Mouse (Mus musculus) regulatory T cell (primary cell): Measurements from ENCODE around the gene Prickle4.

Experiments used
- in situ Hi-C: fragments of 300-600 bp; cut with MboI, MseI; formaldehyde crosslinking; loops from one replicate; pipeline ENCODE4 v1.15.1; 2025; ENCODE audit warnings: high pct_unique_total_duplicates

Prickle4 gene

GRCm38 (mm10) chr17:47694503-47695336 lies at the start of gene Prickle4:
Prickle4 (minus strand) TSS chr17:47694736.
- in situ Hi-C loops = loop anchor here (5.0 kb wide), 2 partner anchors 57 to 187 kb away; partner anchors contain the start of gene Ccnd3

DNA sequence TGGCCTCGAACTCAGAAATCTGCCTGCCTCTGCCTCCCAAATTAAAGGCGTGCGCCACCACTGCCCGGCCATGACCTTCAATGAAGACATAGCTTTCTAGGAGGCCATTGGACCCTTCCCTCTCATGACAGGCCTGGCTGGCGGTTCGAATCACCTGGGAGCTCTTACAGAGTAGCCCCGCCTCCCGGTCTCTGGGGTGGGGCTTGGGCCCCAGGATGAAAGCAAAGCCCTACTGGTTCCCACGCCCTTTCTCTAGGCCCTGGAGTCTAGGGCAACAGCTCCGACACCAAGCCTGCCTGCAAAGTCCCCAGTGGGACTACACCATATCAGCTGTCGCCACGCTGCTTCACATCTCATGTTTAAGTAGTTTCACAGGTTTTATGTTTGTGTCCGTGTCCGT lies 49.5 kb upstream of the Prickle4 start:
- in situ Hi-C loops = no loop called here

DNA sequence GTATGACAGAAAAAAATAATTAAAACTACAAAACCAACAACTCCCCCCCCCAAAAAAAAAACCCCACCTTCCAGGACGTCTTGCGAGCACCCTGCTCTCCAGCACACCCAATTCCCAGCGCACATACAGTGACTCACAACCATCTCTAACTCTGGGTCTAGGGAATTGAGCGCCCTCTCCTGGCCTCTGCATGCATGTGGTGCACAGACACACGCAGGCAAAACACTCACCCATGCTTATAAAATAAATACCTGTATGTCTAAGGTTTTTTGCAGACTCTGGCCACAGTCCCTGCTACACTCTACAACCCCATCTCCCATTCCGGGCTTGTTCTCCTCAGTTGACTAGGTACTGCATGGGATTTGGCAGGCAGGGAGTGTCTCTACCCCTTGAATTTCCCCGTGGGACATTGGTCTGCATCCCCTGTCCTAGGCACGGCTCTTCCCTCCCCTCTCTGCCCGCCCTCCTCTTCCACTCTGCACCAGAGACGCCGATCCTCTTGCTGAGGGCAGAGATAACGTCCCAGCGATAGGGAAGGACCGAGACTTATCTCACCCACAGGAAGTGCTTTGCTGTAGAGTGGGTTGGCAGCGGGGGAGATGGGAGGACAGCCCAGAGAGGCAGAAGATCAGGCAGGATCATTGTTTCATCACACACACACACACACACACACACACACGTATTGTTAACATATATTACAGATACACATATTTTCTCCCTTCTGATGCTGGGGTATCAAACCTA lies 48.6 kb upstream of the Prickle4 start:
- in situ Hi-C loops = no loop called here

- in situ Hi-C loops = no loop called here
Measured at GRCm38 (mm10) chr17:47740186-47740585, 45.6 kb upstream of the Prickle4 start.

DNA sequence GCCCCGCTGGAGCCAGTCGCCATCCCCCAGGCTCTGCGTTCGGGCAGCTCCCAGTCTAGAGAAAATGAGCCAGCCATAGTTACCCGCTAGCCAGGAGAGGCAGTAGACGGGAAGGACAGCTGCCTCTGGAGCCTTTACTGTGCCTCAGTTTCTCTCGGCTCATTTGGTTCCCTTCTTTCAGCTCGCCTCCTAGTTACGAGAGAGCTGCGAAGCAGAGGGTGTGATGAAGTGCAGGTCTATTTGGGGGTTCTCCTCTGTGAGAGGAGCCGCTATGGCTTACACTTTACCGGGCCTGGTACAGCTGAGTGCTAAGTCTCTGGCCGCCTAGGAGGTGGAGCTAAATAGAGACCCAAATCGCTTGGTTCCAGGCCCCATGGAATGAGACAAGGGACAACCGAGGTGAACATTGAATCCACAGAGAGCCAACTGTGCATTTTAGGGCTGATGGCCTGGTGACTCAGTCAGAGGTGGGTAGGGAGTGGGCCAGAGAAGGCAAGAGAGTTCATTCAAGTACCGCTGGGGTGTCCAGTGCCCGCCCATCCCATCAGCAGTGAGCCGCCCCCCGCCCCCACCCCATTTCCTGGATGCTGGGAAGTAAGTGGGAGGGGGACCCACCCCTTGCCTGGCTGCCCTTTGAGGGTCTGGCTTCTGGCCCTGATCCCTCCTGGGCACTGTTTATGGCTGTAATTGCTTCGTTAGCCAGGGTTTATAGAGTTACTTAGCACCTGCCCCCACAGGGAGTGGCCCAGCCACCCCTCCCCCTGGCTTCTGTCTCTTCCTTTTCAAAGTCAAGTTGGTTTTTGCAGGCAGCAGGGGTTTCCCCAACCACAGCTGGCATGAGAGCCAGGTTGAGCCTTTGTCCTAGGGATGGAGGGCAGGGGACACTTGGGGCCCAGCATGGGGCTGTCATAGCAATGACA lies 44.6 kb upstream of the Prickle4 start:
- in situ Hi-C loops = no loop called here

- in situ Hi-C loops = no loop called here
Measured at GRCm38 (mm10) chr17:47738066-47738878, 43.7 kb upstream of the Prickle4 start.

GRCm38 (mm10) chr17:47737271-47738065 lies 42.9 kb upstream of the Prickle4 start:
- in situ Hi-C loops = no loop called here

DNA sequence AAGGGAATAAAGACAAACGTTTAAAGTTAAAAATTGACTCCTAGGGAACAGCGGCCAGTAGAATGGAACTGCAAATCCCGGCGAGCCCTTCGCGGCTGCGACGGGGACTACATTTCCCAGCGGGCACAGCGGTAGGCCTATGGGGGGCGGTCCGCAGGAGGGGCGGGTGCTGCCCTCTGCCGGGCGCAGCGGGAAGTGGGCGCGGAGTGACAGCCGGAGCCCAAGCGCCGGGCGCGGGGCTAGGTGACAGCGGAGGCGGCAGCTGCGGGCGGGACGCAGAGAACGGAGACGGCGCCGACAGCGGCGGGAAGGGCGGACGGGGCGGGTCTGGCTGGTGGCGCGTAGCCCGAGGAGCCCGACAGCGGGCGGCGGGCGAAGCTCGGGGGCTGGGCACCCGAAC lies 42.3 kb upstream of the Prickle4 start, which contains the start of gene Tfeb:
Tfeb (plus strand) TSS at position 175 of the 400 bp plus-strand sequence.
- in situ Hi-C loops = no loop called here

DNA sequence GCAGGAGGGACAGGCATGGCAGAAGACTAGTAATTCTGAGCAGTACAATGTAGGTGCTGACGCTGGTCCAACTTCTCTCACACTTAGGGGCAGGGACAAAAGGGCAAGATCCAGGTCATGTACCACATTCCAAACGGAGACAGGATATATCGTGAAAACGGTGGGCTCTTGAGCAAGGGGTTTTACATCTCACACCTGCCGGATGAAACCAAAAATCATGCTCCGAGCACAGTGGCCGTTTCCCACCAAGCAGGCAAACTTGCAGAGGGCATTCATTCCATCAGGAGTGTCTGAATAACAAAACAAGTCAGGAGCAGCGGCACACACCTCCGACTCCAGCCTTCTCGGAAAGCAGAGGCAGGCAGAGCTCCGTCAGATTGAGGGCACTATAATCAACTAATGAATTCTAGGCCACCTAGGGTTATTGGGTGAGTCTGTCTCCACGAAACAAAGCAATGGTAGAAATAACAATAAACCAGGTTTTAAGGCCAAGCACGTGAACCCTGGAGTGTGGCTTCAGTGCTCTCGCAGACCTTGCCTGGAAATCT lies 41.1 kb upstream of the Prickle4 start:
- in situ Hi-C loops = no loop called here

DNA sequence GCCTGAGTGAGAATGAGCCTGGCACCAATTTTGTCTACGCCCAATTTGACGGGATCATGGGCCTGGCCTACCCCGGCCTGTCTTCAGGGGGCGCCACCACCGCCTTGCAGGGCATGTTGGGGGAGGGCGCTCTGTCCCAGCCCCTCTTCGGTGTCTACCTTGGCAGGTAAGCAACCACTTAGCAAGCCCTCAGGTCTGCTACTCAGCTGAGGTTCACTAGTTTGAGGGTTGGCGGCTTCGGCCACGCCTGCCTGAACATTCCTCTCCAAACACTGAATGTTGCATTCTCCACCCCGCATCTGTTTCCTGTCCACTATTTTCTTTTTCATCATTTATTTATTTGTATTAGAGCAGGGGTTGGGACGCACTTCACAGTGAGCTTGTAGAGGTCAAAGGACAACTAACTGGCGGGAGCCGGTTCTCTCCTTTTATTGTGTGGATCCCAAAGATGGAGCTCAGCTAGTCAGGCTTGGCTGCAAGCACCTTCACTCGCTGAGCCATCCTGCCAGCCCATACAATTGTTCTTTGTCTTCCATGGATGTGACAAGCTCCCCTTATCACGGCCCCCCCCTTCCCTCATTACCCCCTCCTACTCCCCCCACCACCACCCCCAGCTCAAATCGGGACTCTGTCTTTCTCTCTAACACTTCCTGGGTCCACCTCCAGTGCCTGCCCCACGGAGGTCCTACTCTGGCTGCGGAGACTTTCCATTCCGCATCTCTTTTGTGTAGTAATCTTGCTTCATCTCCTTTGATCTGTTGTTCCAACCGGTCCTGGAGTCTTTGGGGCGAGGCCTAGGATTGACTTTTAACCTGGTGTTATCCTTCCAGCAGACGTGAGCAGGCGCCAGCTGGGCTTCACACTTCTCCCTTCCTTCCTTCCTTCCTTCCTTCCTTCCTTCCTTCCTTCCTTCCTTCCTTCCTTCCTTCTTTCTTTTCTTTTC lies 36.4 kb upstream of the Prickle4 start:
- in situ Hi-C loops = no loop called here

GRCm38 (mm10) chr17:47726566-47726965 lies 32.0 kb upstream of the Prickle4 start, which contains the start of gene Pgc:
Pgc (plus strand) TSS chr17:47726842.
- in situ Hi-C loops = no loop called here

GRCm38 (mm10) chr17:47721183-47721582 lies 26.6 kb upstream of the Prickle4 start:
- in situ Hi-C loops = no loop called here

DNA sequence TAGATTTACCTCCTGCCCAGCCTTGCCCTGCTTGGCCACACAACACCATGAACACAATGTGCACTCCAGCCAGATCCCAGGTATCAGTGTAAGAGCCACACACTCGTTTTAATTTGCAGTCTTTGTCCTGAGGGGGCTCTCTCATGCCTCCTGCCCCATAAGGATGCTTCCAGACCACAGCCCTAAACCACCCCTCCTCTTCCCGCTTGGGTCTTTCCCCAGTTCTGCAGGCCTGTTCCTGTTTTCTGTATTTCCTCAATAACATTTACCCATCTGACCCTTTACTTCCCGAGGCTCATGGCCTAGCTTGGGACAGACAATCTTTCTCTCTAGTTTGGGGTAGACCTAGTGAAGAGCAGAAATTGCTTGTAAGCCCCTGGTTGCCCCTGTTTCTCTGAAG lies 20.5 kb upstream of the Prickle4 start:
- in situ Hi-C loops = no loop called here

GRCm38 (mm10) chr17:47712889-47713571 lies 18.5 kb upstream of the Prickle4 start:
- in situ Hi-C loops = no loop called here

GRCm38 (mm10) chr17:47711883-47712282 lies 17.3 kb upstream of the Prickle4 start:
- in situ Hi-C loops = no loop called here

DNA sequence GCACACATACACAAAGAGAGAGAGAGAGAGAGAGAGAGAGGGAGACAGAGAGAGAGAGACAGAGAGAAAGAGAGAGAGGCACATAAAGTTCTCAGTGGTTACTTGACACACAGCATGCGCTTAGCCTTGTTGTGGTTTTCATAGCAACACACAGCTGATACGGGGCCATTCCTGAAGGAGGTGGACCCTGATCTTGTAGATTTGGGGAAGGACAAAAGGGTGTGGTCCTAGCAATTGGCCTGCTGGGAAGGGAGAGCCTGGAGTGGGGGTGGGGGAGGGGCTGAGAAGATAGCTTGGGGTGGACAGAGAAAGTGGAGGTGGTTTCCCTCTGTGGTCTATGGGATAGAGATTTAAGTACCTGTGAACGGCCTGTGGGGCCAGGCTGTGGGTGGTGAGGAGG lies 15.5 kb upstream of the Prickle4 start:
- in situ Hi-C loops = no loop called here

DNA sequence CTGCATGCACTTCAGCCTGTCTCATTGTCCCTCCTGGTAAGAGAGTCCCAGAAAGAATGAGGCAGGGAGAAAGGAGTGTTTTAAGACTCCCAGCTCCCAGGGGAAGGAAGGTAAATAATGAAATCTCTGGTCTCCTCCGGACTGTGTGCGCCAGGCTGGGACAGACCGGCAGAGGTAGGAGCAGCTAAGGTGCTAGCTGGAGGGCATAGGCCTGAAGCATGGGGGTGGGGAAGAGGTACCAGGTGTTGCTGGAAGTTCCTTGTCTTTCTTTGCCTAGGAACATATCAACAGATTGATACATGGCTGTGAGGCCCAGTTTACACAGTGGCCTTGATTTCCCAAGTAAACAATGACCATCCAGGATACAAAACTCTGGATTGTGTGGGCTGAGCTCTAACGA lies 14.4 kb upstream of the Prickle4 start:
- in situ Hi-C loops = no loop called here

GRCm38 (mm10) chr17:47707961-47708360 lies 13.4 kb upstream of the Prickle4 start:
- in situ Hi-C loops = no loop called here
